Mouse (Mus musculus) MEL (cell line): ENCODE data around the gene Wdr18. TPM values are rescaled to one million over a fixed set of nuclear protein-coding genes. Genes with fewer than 3 reads are reported as not detected.
A peak's percentile ranks its signal among the peaks of the same experiment; 100 is the strongest.

Source experiments
- DNase-seq: peaks from one replicate; pipeline ENCODE4 v3.0.0; 2011; ENCODE audit warnings: low read depth, low spot score
- H3K27ac ChIP-seq: 2 replicates; pipeline ENCODE4 v1.5.1; 2012; ENCODE audit warnings: low read depth, mild to moderate bottlenecking, control low read depth, low read length, moderate library complexity; ENCODE audit not compliant: control insufficient read depth
- H3K27me3 ChIP-seq, 2 experiments: fragments of 150-350 bp in 1 of 2; sonication (generic) in 1 of 2; 2 replicates each; pipeline ENCODE4 v1.6.1; 2012; ENCODE audit warnings: low read length in 2 of 2, mild to moderate bottlenecking in 2 of 2, improper control_type of control experiment in 1 of 2, moderate library complexity in 1 of 2; ENCODE audit not compliant: insufficient read depth in 2 of 2, control insufficient read depth in 1 of 2
- H3K36me3 ChIP-seq, 2 experiments: 2 replicates each; pipeline ENCODE4 v1.6.1; 2012 to 2014; ENCODE audit warnings: low read length in 2 of 2, improper control_type of control experiment in 1 of 2, inconsistent platforms in 1 of 2, mild to moderate bottlenecking in 1 of 2; ENCODE audit not compliant: insufficient read depth in 2 of 2, control insufficient read depth in 1 of 2
- H3K4me1 ChIP-seq, 2 experiments: fragments of 150-350 bp in 1 of 2; sonication (generic) in 1 of 2; 2 replicates each; pipeline ENCODE4 v1.6.1; 2012; ENCODE audit warnings: low read length in 2 of 2, improper control_type of control experiment in 1 of 2, mild to moderate bottlenecking in 1 of 2; ENCODE audit not compliant: insufficient read depth in 2 of 2, control insufficient read depth in 1 of 2
- H3K4me3 ChIP-seq, 2 experiments: fragments of 150-350 bp in 1 of 2; sonication (generic) in 1 of 2; 2 replicates each; pipeline ENCODE4 v1.5.1; 2012; ENCODE audit warnings: low read depth in 2 of 2, low read length in 2 of 2, mild to moderate bottlenecking in 2 of 2, moderate library complexity in 2 of 2, control low read depth in 1 of 2, improper control_type of control experiment in 1 of 2; ENCODE audit not compliant: control insufficient read depth in 1 of 2, insufficient read depth in 1 of 2
- H3K79me2 ChIP-seq: 2 replicates; pipeline ENCODE4 v1.6.1; 2012; ENCODE audit warnings: mild to moderate bottlenecking, low read length, moderate library complexity; ENCODE audit not compliant: control insufficient read depth, poor library complexity, insufficient read depth
- H3K9ac ChIP-seq: 2 replicates; pipeline ENCODE4 v1.6.1; 2012; ENCODE audit warnings: low read depth, mild to moderate bottlenecking, control low read depth, low read length, moderate library complexity; ENCODE audit not compliant: control insufficient read depth, poor library complexity, severe bottlenecking
- H3K9me3 ChIP-seq: fragments of 150-350 bp; sonication (generic); replicated peaks from 2 replicates; pipeline ENCODE4 v1.6.1; 2012; ENCODE audit warnings: mild to moderate bottlenecking, low read length, improper control_type of control experiment, moderate library complexity; ENCODE audit not compliant: insufficient read depth
- BHLHE40 ChIP-seq: IDR thresholded peaks from 2 replicates; pipeline ENCODE4 v1.6.1; 2012; ENCODE audit warnings: low read depth, mild to moderate bottlenecking, inconsistent platforms, low read length, improper control_type of control experiment, borderline replicate concordance
- CHD1 ChIP-seq: IDR thresholded peaks from 2 replicates; pipeline ENCODE4 v1.6.1; 2012; ENCODE audit warnings: low read depth, mild to moderate bottlenecking, inconsistent platforms, low read length, improper control_type of control experiment
- CHD2 ChIP-seq: IDR thresholded peaks from 2 replicates; pipeline ENCODE4 v1.6.1; 2011; ENCODE audit warnings: low read length, improper control_type of control experiment
- CTCF ChIP-seq, 3 experiments: IDR thresholded peaks in 2 of 3; conservative IDR thresholded peaks in 1 of 3; 2 replicates each; pipeline ENCODE4 v1.5.1; 2011 to 2012; ENCODE audit warnings: low read length in 3 of 3, low read depth in 2 of 3, mild to moderate bottlenecking in 2 of 3, improper control_type of control experiment in 1 of 3, inconsistent platforms in 1 of 3, mixed read lengths in 1 of 3, moderate library complexity in 1 of 3; ENCODE audit not compliant: control insufficient read depth in 1 of 3, insufficient read depth in 1 of 3, poor library complexity in 1 of 3, severe bottlenecking in 1 of 3
- E2F4 ChIP-seq: IDR thresholded peaks from 2 replicates; pipeline ENCODE4 v1.6.1; 2011; ENCODE audit warnings: low read depth, low read length, improper control_type of control experiment, borderline replicate concordance
- ELF1 ChIP-seq: IDR thresholded peaks from 2 replicates; pipeline ENCODE4 v1.6.1; 2014; ENCODE audit warnings: low read depth, mild to moderate bottlenecking, inconsistent platforms, low read length, improper control_type of control experiment, moderate library complexity
- EP300 ChIP-seq, 2 experiments: IDR thresholded peaks; 2 replicates each; pipeline ENCODE4 v1.6.1; 2011; ENCODE audit warnings: improper control_type of control experiment in 2 of 2, low read length in 2 of 2, low read depth in 1 of 2, mild to moderate bottlenecking in 1 of 2
- ETS1 ChIP-seq: IDR thresholded peaks from 2 replicates; pipeline ENCODE4 v1.6.1; 2012; ENCODE audit warnings: low read depth, mild to moderate bottlenecking, inconsistent platforms, low read length, improper control_type of control experiment, moderate library complexity
- GABPA ChIP-seq: IDR thresholded peaks from 2 replicates; pipeline ENCODE4 v1.6.1; 2012; ENCODE audit warnings: low read depth, mild to moderate bottlenecking, inconsistent platforms, low read length, improper control_type of control experiment, moderate library complexity
- GATA1 ChIP-seq: IDR thresholded peaks from 2 replicates; pipeline ENCODE4 v1.6.1; 2011; ENCODE audit warnings: low read depth, low read length, improper control_type of control experiment
- HCFC1 ChIP-seq: IDR thresholded peaks from 2 replicates; pipeline ENCODE4 v1.6.1; 2012; ENCODE audit warnings: low read depth, mild to moderate bottlenecking, inconsistent platforms, low read length, improper control_type of control experiment, moderate library complexity
- JUND ChIP-seq: IDR thresholded peaks from 2 replicates; pipeline ENCODE4 v1.6.1; 2011; ENCODE audit warnings: low read depth, mild to moderate bottlenecking, improper control_type of control experiment, low read length
- KAT2A ChIP-seq: conservative IDR thresholded peaks from 2 replicates; pipeline ENCODE4 v1.6.1; 2012; ENCODE audit warnings: low read depth, low read length, improper control_type of control experiment, inconsistent platforms
- MAFK ChIP-seq: IDR thresholded peaks from 2 replicates; pipeline ENCODE4 v1.6.1; 2011; ENCODE audit warnings: low read depth, mild to moderate bottlenecking, low read length, improper control_type of control experiment, borderline replicate concordance
- MAX ChIP-seq: IDR thresholded peaks from 2 replicates; pipeline ENCODE4 v1.6.1; 2011; ENCODE audit warnings: low read length, improper control_type of control experiment
- MEF2A ChIP-seq: IDR thresholded peaks from 2 replicates; pipeline ENCODE4 v1.6.1; 2014; ENCODE audit warnings: low read depth, mild to moderate bottlenecking, inconsistent platforms, low read length, improper control_type of control experiment; ENCODE audit not compliant: poor library complexity, insufficient replicate concordance, severe bottlenecking; ENCODE audit errors: extremely low read depth
- MXI1 ChIP-seq: IDR thresholded peaks from 2 replicates; pipeline ENCODE4 v1.6.1; 2011; ENCODE audit warnings: mild to moderate bottlenecking, low read depth, low read length, improper control_type of control experiment
- MYB ChIP-seq: IDR thresholded peaks from 2 replicates; pipeline ENCODE4 v1.6.1; 2011; ENCODE audit warnings: mild to moderate bottlenecking, low read depth, low read length, improper control_type of control experiment
- MYC ChIP-seq: IDR thresholded peaks from 2 replicates; pipeline ENCODE4 v1.6.1; 2011; ENCODE audit warnings: low read depth, mild to moderate bottlenecking, low read length, improper control_type of control experiment, moderate library complexity
- NELFE ChIP-seq: IDR thresholded peaks from 2 replicates; pipeline ENCODE4 v1.6.1; 2011; ENCODE audit warnings: low read depth, low read length, improper control_type of control experiment
- NRF1 ChIP-seq: IDR thresholded peaks from 2 replicates; pipeline ENCODE4 v1.6.1; 2014; ENCODE audit warnings: low read depth, mild to moderate bottlenecking, inconsistent platforms, low read length, improper control_type of control experiment, moderate library complexity; ENCODE audit not compliant: poor library complexity, insufficient read depth, severe bottlenecking
- POLR2A ChIP-seq, 2 experiments: IDR thresholded peaks; 2 replicates each; pipeline ENCODE4 v1.6.1; 2011 to 2012; ENCODE audit warnings: low read length in 2 of 2, mild to moderate bottlenecking in 2 of 2, control low read depth in 1 of 2, improper control_type of control experiment in 1 of 2, low read depth in 1 of 2, moderate library complexity in 1 of 2; ENCODE audit not compliant: control insufficient read depth in 1 of 2, insufficient read depth in 1 of 2, poor library complexity in 1 of 2
- RAD21 ChIP-seq: IDR thresholded peaks from 2 replicates; pipeline ENCODE4 v1.6.1; 2011; ENCODE audit warnings: mild to moderate bottlenecking, low read depth, low read length, improper control_type of control experiment
- RCOR1 ChIP-seq: IDR thresholded peaks from 2 replicates; pipeline ENCODE4 v1.6.1; 2012; ENCODE audit warnings: low read depth, mild to moderate bottlenecking, inconsistent platforms, low read length, improper control_type of control experiment
- SIN3A ChIP-seq: IDR thresholded peaks from 2 replicates; pipeline ENCODE4 v1.6.1; 2012; ENCODE audit warnings: low read length, improper control_type of control experiment, inconsistent platforms
- SMC3 ChIP-seq: IDR thresholded peaks from 2 replicates; pipeline ENCODE4 v1.6.1; 2011; ENCODE audit warnings: low read depth, low read length, improper control_type of control experiment
- TAL1 ChIP-seq: IDR thresholded peaks from 2 replicates; pipeline ENCODE4 v1.6.1; 2012; ENCODE audit warnings: mild to moderate bottlenecking, inconsistent platforms, low read length, moderate library complexity, mixed read lengths
- TBP ChIP-seq: IDR thresholded peaks from 2 replicates; pipeline ENCODE4 v1.8.0; 2011; ENCODE audit warnings: low read depth, low read length, improper control_type of control experiment
- TCF12 ChIP-seq: IDR thresholded peaks from 2 replicates; pipeline ENCODE4 v1.6.1; 2014; ENCODE audit warnings: low read depth, mild to moderate bottlenecking, inconsistent platforms, low read length, improper control_type of control experiment, moderate library complexity
- UBTF ChIP-seq: IDR thresholded peaks from 2 replicates; pipeline ENCODE4 v1.6.1; 2012; ENCODE audit warnings: low read depth, mild to moderate bottlenecking, inconsistent platforms, low read length, improper control_type of control experiment, moderate library complexity, borderline replicate concordance; ENCODE audit not compliant: insufficient read depth
- USF1 ChIP-seq: IDR thresholded peaks from 2 replicates; pipeline ENCODE4 v1.6.1; 2014; ENCODE audit warnings: low read depth, mild to moderate bottlenecking, inconsistent platforms, low read length, improper control_type of control experiment, moderate library complexity
- USF2 ChIP-seq, 2 experiments: IDR thresholded peaks; 2 replicates each; pipeline ENCODE4 v1.6.1; 2011 to 2012; ENCODE audit warnings: improper control_type of control experiment in 2 of 2, low read length in 2 of 2, borderline replicate concordance in 1 of 2, inconsistent platforms in 1 of 2, low read depth in 1 of 2, mild to moderate bottlenecking in 1 of 2; ENCODE audit not compliant: insufficient read depth in 1 of 2
- ZC3H11A ChIP-seq: IDR thresholded peaks from 2 replicates; pipeline ENCODE4 v1.6.1; 2012; ENCODE audit warnings: low read depth, mild to moderate bottlenecking, inconsistent platforms, low read length, improper control_type of control experiment
- ZKSCAN1 ChIP-seq: IDR thresholded peaks from 2 replicates; pipeline ENCODE4 v1.6.1; 2012; ENCODE audit warnings: low read depth, mild to moderate bottlenecking, inconsistent platforms, low read length, improper control_type of control experiment, moderate library complexity
- ZNF384 ChIP-seq: IDR thresholded peaks from 2 replicates; pipeline ENCODE4 v1.6.1; 2012; ENCODE audit warnings: low read depth, mild to moderate bottlenecking, inconsistent platforms, low read length, improper control_type of control experiment
- polyA plus RNA-seq, 2 experiments: library from polyadenylated mRNA; stranded (reverse) in 1 of 2; unstranded in 1 of 2; fragments of >175 nt in 1 of 2; fragments of >200 nt in 1 of 2; gene quantifications; 2 replicates each; pipeline versions ENCODE4 v1.2.1 to v1.2.4; 2012; ENCODE audit warnings: low replicate concordance in 2 of 2, low read depth in 1 of 2; ENCODE audit not compliant: insufficient read length in 2 of 2, insufficient read depth in 1 of 2, missing spikeins in 1 of 2
- total RNA-seq: library from RNA; depleted of rRNA; stranded (reverse); fragments of 300-350 nt; gene quantifications from 2 replicates; pipeline ENCODE4 v1.2.3, GENCODE M21; 2012

The Wdr18 gene
- total and polyA plus RNA-seq, 3 experiments: 89.5 to 107 TPM; not detected in 1

DNA sequence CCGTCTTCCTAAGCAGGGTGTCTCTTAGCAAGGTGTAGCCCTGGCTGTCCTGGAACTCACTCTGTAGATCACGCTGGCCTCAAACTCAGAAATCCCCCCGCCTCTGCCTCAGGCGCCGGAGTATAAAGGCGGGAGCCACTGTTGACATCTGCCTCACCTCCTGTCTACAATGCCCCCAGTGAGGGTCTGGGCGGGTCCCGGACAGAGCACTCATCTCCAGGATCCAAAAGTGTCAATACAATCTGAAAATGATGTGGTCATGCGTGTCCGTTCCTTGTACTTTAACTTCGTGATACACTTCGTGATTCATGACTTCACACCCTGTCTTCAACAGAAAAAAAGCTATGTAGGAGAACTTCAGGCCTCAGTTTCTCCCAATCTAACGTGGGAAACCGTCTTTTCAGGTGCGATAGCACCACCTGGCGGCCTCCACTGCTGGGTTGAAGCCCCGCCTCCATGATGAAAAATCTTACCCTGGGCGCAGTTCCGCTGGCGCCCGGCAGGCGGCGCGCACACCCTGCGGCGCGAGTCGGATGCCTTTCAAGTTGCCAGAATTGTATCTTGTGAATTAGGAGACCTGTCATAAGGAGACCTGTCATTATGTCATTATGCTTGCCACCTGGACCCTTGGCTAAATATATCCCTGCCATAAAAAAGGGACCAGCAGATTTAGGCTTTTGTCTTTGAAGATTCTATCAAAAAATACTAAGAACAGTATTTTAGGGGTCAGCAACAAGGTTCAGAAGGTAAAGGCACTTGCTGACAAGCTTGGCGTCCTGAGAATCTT is 34.8 kb upstream of the Wdr18 start:
- H3K79me2 ChIP-seq: peaks cover 9% of the 10 kb centered on the region
- H3K9ac ChIP-seq: peak overlapping the region; percentile 87
- peaks cover 0 to 6% of the 10 kb centered on the region in 2 experiments; a peak in 1 of 4 replicates for H3K4me1 ChIP-seq
- no peaks in the 10 kb centered on the region for H3K9me3 ChIP-seq
- H3K27ac ChIP-seq: peak overlapping the region; percentile 76
- H3K4me3 ChIP-seq: peak overlapping the region; percentile 53 to 90; a peak in 3 of 4 replicates
- H3K36me3 ChIP-seq: no peaks in the 10 kb centered on the region; a peak in 1 of 4 replicates
- DNase-seq: peak; percentile 90
- H3K27me3 ChIP-seq: no peaks in the 10 kb centered on the region
- TF ChIP-seq E2F4 (no peak), POLR2A (IDR thresholded peaks at IDR 0.05; ENCODE audit: control insufficient read depth in 1 of 2, insufficient read depth in 1 of 2, low read depth in 1 of 2, low read length in 2 of 2, poor library complexity in 1 of 2) (peak in 1 of 2 experiments; percentile 40; a peak in 1 of 4 replicates), MYC (0 out of 2 replicates have a peak, but pooled peaks have one; percentile 28), HCFC1 (peak; percentile 64), MYB (no peak), MXI1 (peak; percentile 88), EP300 (IDR thresholded peaks at IDR 0.05; ENCODE audit: low read depth in 1 of 2, low read length in 2 of 2) (no peak), ZC3H11A (peak; percentile 97), SMC3 (peak; percentile 100), TCF12 (peak; percentile 21; the same call in 1 of the 2 replicates), CHD2 (no peak), TBP (peak; percentile 48; the same call in 1 of the 2 replicates), MAFK (no peak), MEF2A (no peak), MAX (no peak), ETS1 (peak; percentile 37; the same call in 1 of the 2 replicates), UBTF (no peak), CHD1 (no peak), RAD21 (peak; percentile 98), NELFE (no peak), KAT2A (no peak), CTCF (IDR thresholded peaks at IDR 0.05 in 2 of 3, conservative IDR thresholded peaks at IDR 0.05 in 1 of 3; ENCODE audit: control insufficient read depth in 1 of 3, insufficient read depth in 1 of 3, low read depth in 2 of 3, low read length in 3 of 3, poor library complexity in 1 of 3, severe bottlenecking in 1 of 3) (peak in 2 of 3 experiments; percentile 99; a peak in 5 of 6 replicates), ELF1 (peak; percentile 51; the same call in 1 of the 2 replicates), JUND (no peak), GABPA (no peak), NRF1 (peak; percentile 28; the same call in 1 of the 2 replicates), ZNF384 (peak; percentile 66), SIN3A (peak; percentile 95), GATA1 (no peak), RCOR1 (no peak), ZKSCAN1 (no peak), USF2 (IDR thresholded peaks at IDR 0.05; ENCODE audit: borderline replicate concordance in 1 of 2, insufficient read depth in 1 of 2, low read depth in 1 of 2, low read length in 2 of 2) (no peak), BHLHE40 (no peak), TAL1 (no peak), USF1 (no peak)
